Mouse (Mus musculus) forebrain, embryonic 14.5 days (tissue): Measurements from ENCODE around the gene Sept14. TPM values are rescaled to one million over a fixed set of nuclear protein-coding genes. Genes with fewer than 3 reads are reported as not detected.

ENCODE experiments used
- ATAC-seq: fragments of 200-750 bp; cut with Nextera tagmentation; 2 replicates; pipeline ENCODE4 v1.8.0; 2017; ENCODE audit warnings: mild to moderate bottlenecking, moderate library complexity
- DNase-seq: peaks from one replicate; pipeline ENCODE4 v3.0.0-alpha.2; 2015; ENCODE audit warnings: low spot score
- H3K27ac ChIP-seq: fragments of 300-500 bp; sonication (generic); 2 replicates; pipeline ENCODE4 v1.5.1; 2014; ENCODE audit warnings: low read depth, mild to moderate bottlenecking, control low read depth, low read length, moderate library complexity
- H3K27me3 ChIP-seq: fragments of 300-500 bp; sonication (generic); replicated peaks from 2 replicates; pipeline ENCODE4 v1.6.1; 2014; ENCODE audit warnings: low read length, control low read depth, mixed read lengths; ENCODE audit not compliant: control insufficient read depth, insufficient read depth
- H3K36me3 ChIP-seq: fragments of 300-500 bp; sonication (generic); 2 replicates; pipeline ENCODE4 v1.6.1; 2014; ENCODE audit warnings: low read length, control low read depth; ENCODE audit not compliant: control insufficient read depth, insufficient read depth
- H3K4me1 ChIP-seq: fragments of 300-500 bp; sonication (generic); 2 replicates; pipeline ENCODE4 v1.6.1; 2014; ENCODE audit warnings: antibody characterized with exemption, low read length, control low read depth; ENCODE audit not compliant: control insufficient read depth, insufficient read depth
- H3K4me2 ChIP-seq: fragments of 300-500 bp; sonication (generic); 2 replicates; pipeline ENCODE4 v1.6.1; 2014; ENCODE audit warnings: mild to moderate bottlenecking, control low read depth, low read length
- H3K4me3 ChIP-seq: fragments of 300-500 bp; sonication (generic); 2 replicates; pipeline ENCODE4 v1.5.1; 2014; ENCODE audit warnings: low read depth, low read length, control low read depth
- H3K9ac ChIP-seq: fragments of 300-500 bp; sonication (generic); 2 replicates; pipeline ENCODE4 v1.6.1; 2014; ENCODE audit warnings: mild to moderate bottlenecking, low read length, control low read depth, moderate library complexity
- H3K9me3 ChIP-seq: fragments of 300-500 bp; sonication (generic); replicated peaks from 2 replicates; pipeline ENCODE4 v1.6.1; 2016; ENCODE audit warnings: low read length, control low read depth, mixed read lengths; ENCODE audit not compliant: control insufficient read depth
- WGBS: fragments of 180-500 bp; shearing (Covaris S2); extraction: QIAGEN DNeasy Blood & Tissue Kit; methylation state at CpG from one replicate; pipeline ENCODE4 v1.1.7; 2014; 5-methylcytosine and 5-hydroxymethylcytosine counted together
- polyA plus RNA-seq: library from polyadenylated mRNA; unstranded; fragments of >200 nt; fragmentation: Nextera tagmentation; extraction: Ambion mirVana; gene quantifications from 2 replicates; pipeline ENCODE4 v1.2.1, GENCODE M21; 2014

The Sept14 gene
- not detected in 2 replicates for polyA plus RNA-seq

DNA sequence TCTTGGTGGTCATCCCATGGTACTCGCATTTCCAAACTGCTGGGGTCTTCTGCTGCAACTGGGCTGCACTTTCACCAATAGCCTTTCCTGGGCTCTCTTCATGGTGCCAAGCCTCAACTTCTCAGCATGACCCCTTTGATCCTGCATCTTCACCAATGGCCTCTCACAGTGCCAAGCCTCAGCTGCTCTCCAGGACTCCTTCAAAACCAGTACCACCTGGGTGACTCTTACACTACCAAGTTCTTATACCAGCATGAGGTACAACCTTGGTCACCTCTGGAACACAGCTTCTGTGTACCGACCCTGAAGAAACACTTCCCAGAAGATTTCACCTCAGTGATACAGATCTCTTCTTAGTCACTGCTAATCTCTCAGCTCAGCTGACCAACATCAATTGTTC is at the start of gene Sept14:
TSS of gene Sept14 (minus strand) at position 101 of the 400 bp plus-strand sequence.
- Histone ChIP-seq H3K9ac (no peak within 1 kb of the TSS), H3K9me3 (no peaks in the 10 kb centered on the region)
- WGBS, result 63% methylated on average over 2 of the region's 2 CpGs

DNA sequence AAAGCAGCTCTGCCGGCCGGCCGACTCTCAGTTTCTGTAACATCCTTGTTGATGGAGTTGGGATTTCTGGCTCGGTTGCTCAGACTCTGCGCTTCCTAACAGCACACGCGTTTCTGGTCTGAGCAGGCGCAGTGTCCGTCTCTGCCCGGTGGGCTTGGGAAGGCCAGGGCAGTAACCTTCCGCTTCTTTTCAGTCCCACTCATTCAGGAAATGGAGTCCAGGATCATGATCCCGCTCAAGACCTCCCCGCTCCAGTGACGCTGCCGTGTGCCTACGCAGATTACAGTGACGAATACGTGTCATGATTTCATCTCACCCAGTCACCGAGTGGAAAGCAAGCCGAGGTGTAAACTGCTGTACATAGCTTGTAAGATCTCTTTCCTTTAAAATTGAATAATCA is 48.6 kb upstream of the Sept14 start:
- DNase-seq, result no peak
- Histone ChIP-seq H3K4me3 (no peak overlapping the region), H3K4me2 (no peak overlapping the region), H3K9ac (no peak overlapping the region), H3K27me3 (no peaks in the 10 kb centered on the region), H3K36me3 (peaks cover 37% of the 10 kb centered on the region), H3K4me1 (peaks cover 7% of the 10 kb centered on the region; the same call in 1 of the 2 replicates), H3K9me3 (no peaks in the 10 kb centered on the region), H3K27ac (no peak overlapping the region)
- WGBS, result 93% methylated on average over 20 of the region's 20 CpGs
- no peak for ATAC-seq

More for the DNA sequence above, at the start of gene Sept14:
- no peak for ATAC-seq
- Histone ChIP-seq H3K4me1 (no peaks in the 10 kb centered on the region), H3K4me2 (no peak within 1 kb of the TSS), H3K27ac (no peak within 1 kb of the TSS), H3K4me3 (no peak within 1 kb of the TSS), H3K27me3 (no peaks in the 10 kb centered on the region), H3K36me3 (no peaks in the 10 kb centered on the region)
- no peak for DNase-seq

DNA sequence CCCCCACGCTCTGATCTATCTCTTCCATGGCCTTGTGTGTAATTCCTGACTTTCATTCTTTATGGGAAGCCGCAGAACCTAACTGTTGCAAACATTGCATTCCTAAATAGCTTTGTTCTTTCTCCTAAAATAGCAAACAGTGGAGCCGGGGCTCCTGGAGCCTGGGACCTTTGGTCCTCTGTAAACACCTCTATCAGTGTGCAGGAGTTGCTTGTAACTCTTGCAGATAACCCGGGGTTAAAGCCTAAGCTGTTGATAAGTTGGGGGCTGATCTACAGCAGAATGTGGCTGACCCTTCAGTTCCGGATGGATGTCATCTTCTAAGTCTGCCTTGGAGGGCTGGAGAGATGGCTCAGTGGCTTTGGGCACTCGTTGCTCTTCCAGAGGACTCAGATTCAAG is 35.7 kb upstream of the Sept14 start:
- H3K4me2 ChIP-seq, result no peak overlapping the region
- H3K27me3 ChIP-seq, result no peaks in the 10 kb centered on the region
- H3K9me3 ChIP-seq, result no peaks in the 10 kb centered on the region
- no peak overlapping the region for H3K9ac ChIP-seq
- no peak overlapping the region for H3K4me3 ChIP-seq
- H3K4me1 ChIP-seq, result no peaks in the 10 kb centered on the region
- ATAC-seq (no peak), DNase-seq (no peak)
- 86% methylated on average over 6 of the region's 6 CpGs for WGBS
- H3K36me3 ChIP-seq, result peaks cover 42% of the 10 kb centered on the region
- no peak overlapping the region for H3K27ac ChIP-seq

DNA sequence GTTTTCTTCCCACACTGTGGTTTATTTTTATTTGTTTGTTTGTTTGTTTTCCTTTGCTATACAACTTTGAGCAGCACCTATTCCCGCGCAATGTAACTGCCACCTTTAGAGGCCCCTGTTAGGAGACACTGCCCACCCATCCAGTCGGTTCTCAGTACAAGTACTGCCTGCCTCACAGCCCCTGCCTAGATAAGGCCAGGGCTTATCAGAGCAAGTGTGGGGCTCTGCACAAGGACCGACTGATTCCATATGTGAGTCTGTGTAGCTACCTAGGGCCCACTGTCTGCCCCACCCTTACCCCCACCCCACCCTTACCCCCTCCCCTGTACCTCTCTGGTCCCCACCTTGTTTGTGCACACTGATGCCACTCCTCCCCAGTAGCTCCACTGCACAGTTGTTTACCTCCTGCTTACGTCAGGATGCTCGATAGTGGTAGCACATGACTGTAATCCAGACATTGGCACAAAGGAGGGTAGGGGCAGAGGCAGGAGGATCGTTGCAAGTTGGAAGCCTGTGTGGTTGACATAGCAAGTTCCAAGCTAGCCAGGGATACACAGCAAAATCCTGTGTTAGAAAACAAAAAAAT is 34.7 kb upstream of the Sept14 start:
- peaks cover 32% of the 10 kb centered on the region for H3K36me3 ChIP-seq
- no peak overlapping the region for H3K4me3 ChIP-seq
- no peaks in the 10 kb centered on the region for H3K27me3 ChIP-seq
- ATAC-seq, result no peak
- no peak for DNase-seq
- 91% methylated on average over 7 of the region's 7 CpGs for WGBS
- no peaks in the 10 kb centered on the region for H3K9me3 ChIP-seq
- H3K4me2 ChIP-seq, result no peak overlapping the region
- H3K4me1 ChIP-seq, result no peaks in the 10 kb centered on the region
- H3K27ac ChIP-seq, result no peak overlapping the region
- H3K9ac ChIP-seq, result no peak overlapping the region

DNA sequence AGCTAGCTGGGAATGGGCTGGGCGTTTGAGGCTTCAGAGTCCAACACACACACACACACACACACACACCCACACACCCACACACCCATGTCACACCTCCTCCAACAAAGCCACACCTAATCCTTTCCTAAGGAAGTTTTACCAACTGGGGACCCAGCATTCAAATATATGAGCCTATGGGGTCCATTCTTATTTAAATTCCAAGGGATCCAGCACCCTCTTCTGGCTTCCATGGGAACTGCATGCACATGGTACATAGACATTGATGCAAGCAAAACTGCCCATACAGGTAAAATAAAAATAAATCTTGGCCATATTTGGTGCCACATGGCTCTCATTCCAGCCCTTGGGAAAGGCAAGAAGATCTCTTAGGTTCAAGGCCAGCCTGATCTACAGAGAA is 32.7 kb upstream of the Sept14 start:
- H3K4me2 ChIP-seq, result no peak overlapping the region
- no peak overlapping the region for H3K9ac ChIP-seq
- H3K36me3 ChIP-seq, result peaks cover 21% of the 10 kb centered on the region
- H3K9me3 ChIP-seq, result no peaks in the 10 kb centered on the region
- no peak overlapping the region for H3K27ac ChIP-seq
- H3K4me3 ChIP-seq, result no peak overlapping the region
- DNase-seq (peak; percentile 59), ATAC-seq (no peak)
- WGBS, result 100% methylated on average over 1 of the region's 1 CpGs
- no peaks in the 10 kb centered on the region for H3K27me3 ChIP-seq
- no peaks in the 10 kb centered on the region for H3K4me1 ChIP-seq

- Histone ChIP-seq H3K9me3 (no peaks in the 10 kb centered on the region), H3K27ac (no peak overlapping the region), H3K4me2 (no peak overlapping the region), H3K9ac (no peak overlapping the region), H3K36me3 (no peaks in the 10 kb centered on the region), H3K4me1 (peaks cover 5% of the 10 kb centered on the region), H3K27me3 (no peaks in the 10 kb centered on the region), H3K4me3 (no peak overlapping the region)
- ATAC-seq (no peak), DNase-seq (no peak)
- 90% methylated on average over 5 of the region's 5 CpGs for WGBS
Measured at GRCm38 (mm10) chr5:129731021-129731420, 22.7 kb upstream of the Sept14 start.

GRCm38 (mm10) chr5:129730344-129730743 is 22.0 kb upstream of the Sept14 start:
- no peak overlapping the region for H3K27ac ChIP-seq
- no peaks in the 10 kb centered on the region for H3K27me3 ChIP-seq
- no peaks in the 10 kb centered on the region for H3K9me3 ChIP-seq
- peaks cover 8% of the 10 kb centered on the region for H3K4me1 ChIP-seq
- no peak overlapping the region for H3K4me2 ChIP-seq
- ATAC-seq (no peak), DNase-seq (no peak)
- H3K9ac ChIP-seq, result no peak overlapping the region; the same call in 1 of the 2 replicates
- 87% methylated on average over 11 of the region's 11 CpGs for WGBS
- no peak overlapping the region for H3K4me3 ChIP-seq
- no peaks in the 10 kb centered on the region for H3K36me3 ChIP-seq

- Histone ChIP-seq H3K9ac (no peak overlapping the region), H3K36me3 (no peaks in the 10 kb centered on the region), H3K4me1 (peaks cover 8% of the 10 kb centered on the region), H3K4me2 (no peak overlapping the region), H3K4me3 (no peak overlapping the region), H3K27me3 (no peaks in the 10 kb centered on the region), H3K9me3 (no peaks in the 10 kb centered on the region), H3K27ac (no peak overlapping the region)
- DNase-seq (no peak), ATAC-seq (no peak)
- WGBS, result 75% methylated on average over 11 of the region's 11 CpGs
Measured at GRCm38 (mm10) chr5:129729286-129729685, 21.0 kb upstream of the Sept14 start.

GRCm38 (mm10) chr5:129726784-129727183 is 18.5 kb upstream of the Sept14 start:
- WGBS, result 91% methylated on average over 3 of the region's 3 CpGs
- Histone ChIP-seq H3K36me3 (no peaks in the 10 kb centered on the region), H3K9ac (no peak overlapping the region), H3K4me2 (no peak overlapping the region), H3K4me1 (peaks cover 8% of the 10 kb centered on the region), H3K27me3 (no peaks in the 10 kb centered on the region), H3K9me3 (no peaks in the 10 kb centered on the region), H3K27ac (no peak overlapping the region), H3K4me3 (no peak overlapping the region)
- ATAC-seq (no peak), DNase-seq (no peak)
